Mouse (Mus musculus): ENCODE measurements at regions not wholly inside any gene's neighbourhood (a gene's known extent, or its start where the extent isn't known, plus 50 kb on each side); places are given as distances from the start of the nearest gene placed in this dataset.

DNA sequence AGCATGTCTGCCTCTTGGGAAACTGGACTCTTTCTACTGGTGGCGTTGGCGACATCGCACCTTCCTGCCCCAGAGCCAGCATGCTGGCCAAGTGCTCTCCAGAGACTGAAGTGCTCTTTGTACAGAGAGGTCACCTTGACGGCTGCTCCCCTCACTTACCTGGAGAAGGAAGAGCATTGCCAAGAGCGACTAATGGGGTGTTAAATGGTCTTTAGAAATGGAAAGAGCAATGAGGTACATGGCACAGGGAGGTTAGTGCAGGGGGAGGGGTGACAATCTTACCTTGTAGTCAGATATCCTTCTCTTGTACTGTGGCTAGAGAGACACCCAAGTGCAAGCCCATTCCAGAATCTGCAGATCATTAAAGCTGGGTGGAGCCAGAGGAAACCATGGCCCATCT, 220.8 kb upstream of the Cdh13 start:
- TF ChIP-seq POLR2A (IDR thresholded peaks at IDR 0.05; ENCODE audit: insufficient read depth, low read depth, low read length) (no peak), CTCF (IDR thresholded peaks at IDR 0.05) (no peak), EP300 (IDR thresholded peaks at IDR 0.05; ENCODE audit: insufficient read depth, low read depth, low read length) (no peak)

Data from heart, adult 2 months (tissue).